Mouse (Mus musculus): ENCODE results near the gene Lnx1.

GRCm38 (mm10) chr5:74659856-74660255 is 42.9 kb downstream of the Lnx1 start:
- TF ChIP-seq CTCF (IDR thresholded peaks at IDR 0.05; ENCODE audit: extremely low read depth, insufficient read depth, insufficient read length, insufficient replicate concordance) (no peak), POLR2A (IDR thresholded peaks at IDR 0.05; ENCODE audit: low read depth, low read length) (no peak)
